Mouse (Mus musculus) left cerebral cortex, postnatal 10 days (tissue): ENCODE data around the gene Pmis2. TPM values are rescaled to one million over a fixed set of nuclear protein-coding genes. Genes with fewer than 3 reads are reported as not detected.

ENCODE experiments used
- DNase-seq, 2 experiments: peaks; one replicate each; pipeline ENCODE4 v3.0.0; 2021 to 2022; ENCODE audit warnings: low spot score in 2 of 2, mixed read lengths in 1 of 2; ENCODE audit errors: extremely low spot score in 1 of 2
- intact Hi-C: fragments of 180-260 bp; cut with DNase I; formaldehyde crosslinking; loops from one replicate; pipeline ENCODE4 v1.15.1; 2025
- total RNA-seq, 2 experiments: library from RNA; stranded (reverse); gene quantifications; 2 replicates each; pipeline ENCODE4 v1.2.3; 2021

Gene Pmis2
- not detected for total RNA-seq

DNA sequence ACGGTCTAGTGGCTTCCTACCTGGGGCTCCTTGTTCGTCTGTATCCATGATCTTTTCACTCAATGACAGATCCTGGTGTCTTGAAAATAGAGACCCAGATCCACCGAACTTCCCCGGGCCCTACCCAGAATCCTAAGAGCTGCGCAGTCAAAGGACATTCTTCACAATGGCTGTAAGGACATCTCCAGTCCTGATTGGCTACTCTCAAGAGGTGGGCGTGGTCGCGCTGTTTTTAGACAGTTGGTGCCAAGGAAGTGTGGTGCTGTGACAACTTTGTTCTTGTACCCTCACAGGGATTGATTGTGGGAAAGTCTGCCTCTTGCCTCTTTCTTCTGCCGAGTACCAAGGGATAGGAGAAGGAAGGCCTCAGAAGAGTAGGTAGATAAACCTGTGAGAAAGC lies at the start of gene Pmis2:
TSS of gene Pmis2 (minus strand) at position 126 of the 400 bp plus-strand sequence.
- intact Hi-C loops, result loop anchor here (10.0 kb wide), 1 partner anchor 193 kb away; the partner anchor contains the start of gene Ffar1
- DNase-seq, result no peak

- intact Hi-C loops, result no loop called here
- DNase-seq, result no peak
These were observed 48.3 kb upstream of the Pmis2 start for GRCm38 (mm10) chr7:30719669-30720068.

- intact Hi-C loops, result no loop called here
- DNase-seq, result no peak
These were observed 46.3 kb upstream of the Pmis2 start for GRCm38 (mm10) chr7:30717716-30718046.

DNA sequence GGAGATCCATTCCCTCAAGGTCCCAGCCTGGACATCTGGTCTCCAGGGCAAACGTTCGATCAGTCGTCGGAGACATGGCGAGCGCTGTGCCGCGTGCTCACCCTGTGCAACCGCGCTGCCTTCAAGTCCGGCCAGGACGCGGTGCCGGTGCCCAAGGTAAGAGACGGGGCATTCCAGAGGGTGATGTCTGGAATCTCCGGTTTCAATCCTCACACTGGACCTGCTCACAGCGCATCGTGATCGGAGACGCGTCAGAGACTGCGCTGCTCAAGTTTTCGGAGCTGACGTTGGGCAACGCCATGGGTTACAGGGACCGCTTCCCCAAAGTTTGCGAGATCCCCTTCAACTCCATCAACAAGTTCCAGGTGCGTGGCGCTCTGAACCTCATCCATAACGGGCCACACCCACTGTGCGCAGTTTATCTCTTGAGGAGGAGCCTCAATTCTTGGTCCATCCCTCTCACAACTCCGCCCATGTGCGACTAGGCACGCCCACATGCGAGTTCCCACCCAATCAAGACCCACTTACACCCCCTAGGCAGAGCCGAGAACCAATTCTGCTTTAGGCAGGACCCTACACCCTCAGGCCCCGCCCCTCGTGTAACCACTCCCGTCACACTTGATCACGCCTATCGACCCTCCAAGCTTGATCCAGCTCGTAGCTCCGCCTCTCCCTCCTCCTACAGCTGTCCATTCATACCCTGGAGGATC lies 45.8 kb upstream of the Pmis2 start:
- intact Hi-C loops, result no loop called here
- DNase-seq, result peak; percentile 63 to 83

DNA sequence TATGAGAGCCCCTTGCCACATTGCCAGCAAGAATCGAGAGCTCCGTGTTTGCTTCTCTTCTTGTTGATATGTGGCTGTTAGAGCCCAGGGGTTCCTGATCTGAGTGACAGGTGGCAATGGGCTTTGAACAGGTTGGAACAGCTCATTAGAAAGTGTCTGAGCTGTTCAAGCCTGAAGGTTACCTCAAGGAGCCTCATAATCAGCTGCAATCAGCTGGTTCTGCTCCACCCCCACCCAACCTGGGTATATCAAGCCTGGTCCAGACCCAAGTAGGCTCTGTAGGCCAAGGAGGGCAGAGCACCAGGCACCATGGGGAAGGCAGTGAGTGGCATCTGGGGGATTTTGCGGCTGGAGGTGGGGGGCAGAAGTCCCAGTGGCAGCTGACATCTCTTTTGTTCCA lies 40.5 kb upstream of the Pmis2 start, which contains the start of gene Atp4a:
TSS of gene Atp4a (plus strand) at position 268 of the 400 bp plus-strand sequence.
- no peak for DNase-seq
- intact Hi-C loops, result no loop called here

DNA sequence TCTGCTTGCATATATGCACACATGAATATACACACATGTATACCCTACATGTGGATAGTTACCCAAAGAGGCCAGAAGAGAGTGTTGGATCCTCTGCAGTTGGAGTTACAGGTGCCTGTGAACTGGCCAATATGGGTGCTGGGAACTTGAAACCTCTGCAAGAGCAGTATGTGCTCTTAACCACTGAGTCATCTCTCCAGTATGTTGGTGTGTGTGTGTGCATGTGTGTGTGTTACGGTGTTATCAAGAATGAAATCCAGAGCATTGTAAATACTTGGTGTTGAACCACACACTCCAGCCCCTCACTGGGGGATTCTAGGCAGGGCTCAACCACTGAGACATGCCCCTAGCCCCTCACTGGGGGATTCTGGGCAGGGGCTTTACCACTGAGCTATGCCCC lies 36.0 kb upstream of the Pmis2 start:
- no peak for DNase-seq
- intact Hi-C loops, result no loop called here

GRCm38 (mm10) chr7:30706214-30706882 lies 34.9 kb upstream of the Pmis2 start:
- intact Hi-C loops, result no loop called here
- no peak for DNase-seq

DNA sequence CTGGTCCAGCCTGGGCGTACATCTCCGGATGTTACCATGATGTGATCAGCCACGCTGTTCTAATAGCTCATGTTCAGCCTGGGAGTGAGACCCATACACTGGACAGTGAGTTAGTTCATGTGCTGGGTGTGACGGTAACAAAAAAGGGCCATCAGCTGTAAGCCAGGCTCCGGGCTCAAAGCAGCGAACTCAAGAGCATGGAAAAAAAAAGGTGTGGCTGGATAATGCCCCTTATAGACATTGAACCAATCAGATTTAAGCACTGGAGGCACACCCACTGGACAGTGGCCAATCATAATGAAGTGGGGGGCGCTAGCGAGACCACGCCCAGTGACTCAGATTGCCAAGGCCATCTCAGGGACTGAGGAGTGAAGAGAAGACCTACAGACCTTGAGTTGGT lies 27.2 kb upstream of the Pmis2 start, which contains the start of gene 2200002J24Rik:
TSS of gene 2200002J24Rik (plus strand) at position 338 of the 400 bp plus-strand sequence.
- intact Hi-C loops, result no loop called here
- no peak for DNase-seq

DNA sequence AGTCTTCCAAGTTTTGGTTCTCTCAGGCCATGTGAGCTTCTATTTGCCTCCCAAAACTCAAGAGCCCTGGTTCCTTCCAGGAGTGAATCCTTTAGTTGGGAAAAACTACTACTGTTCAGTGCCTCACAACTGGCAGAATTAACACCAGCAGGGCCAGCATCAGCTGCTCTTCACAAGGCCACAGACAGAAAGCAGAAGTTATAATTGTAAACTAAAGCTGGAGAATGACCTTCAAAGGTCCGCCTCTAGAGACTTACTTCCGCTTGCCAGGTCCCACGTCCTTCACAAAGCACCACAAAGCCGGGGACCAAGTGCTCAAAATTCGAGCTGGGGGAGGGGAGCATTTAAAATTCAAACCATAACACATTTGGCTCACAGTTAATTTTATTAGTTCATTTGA lies 26.7 kb upstream of the Pmis2 start:
- intact Hi-C loops, result no loop called here
- DNase-seq, result no peak

DNA sequence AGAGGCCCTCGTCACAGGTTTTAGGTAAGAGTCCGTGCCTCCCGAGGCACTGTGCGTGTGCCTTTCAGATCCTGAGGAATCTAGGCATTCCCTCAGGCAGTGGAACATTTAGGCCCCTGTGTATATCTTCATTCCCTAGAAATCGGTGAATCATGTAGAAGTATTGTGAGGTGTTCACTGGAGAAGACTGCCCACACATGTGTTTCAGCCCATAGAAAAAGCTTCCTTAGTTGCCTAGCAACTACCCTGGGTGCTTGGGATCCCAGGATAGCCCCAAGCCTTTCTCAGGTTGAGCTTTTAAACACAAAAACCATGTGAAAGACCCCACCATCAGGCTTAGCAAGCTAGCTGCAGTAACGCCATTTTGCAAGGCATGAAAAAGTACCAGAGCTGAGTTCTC lies 16.9 kb upstream of the Pmis2 start:
- no peak for DNase-seq

GRCm38 (mm10) chr7:30683425-30683824 lies 12.0 kb upstream of the Pmis2 start:
- intact Hi-C loops, result no loop called here
- no peak for DNase-seq

More for the DNA sequence above, 16.9 kb upstream of the Pmis2 start:
- intact Hi-C loops, result no loop called here

DNA sequence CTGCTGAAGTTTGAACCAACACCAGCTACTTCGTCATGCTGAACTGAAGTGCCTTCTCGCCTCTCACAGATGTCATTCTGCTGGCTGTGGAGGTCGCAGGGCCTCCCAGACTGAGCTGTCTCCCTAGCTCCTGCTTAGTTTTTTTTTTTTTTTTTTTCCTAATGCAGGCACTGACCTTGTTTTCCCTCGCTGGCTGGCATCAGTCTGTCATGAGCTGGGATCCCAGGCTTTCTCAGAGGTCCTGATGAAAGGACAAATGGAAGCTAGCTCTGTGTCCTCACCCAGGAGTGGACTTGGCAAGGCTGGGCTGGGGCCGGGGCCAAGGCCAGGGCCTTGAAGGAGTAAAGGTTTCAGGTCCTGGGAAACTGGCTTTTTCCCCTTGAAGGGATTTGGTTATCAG lies 10.5 kb upstream of the Pmis2 start:
- intact Hi-C loops, result no loop called here
- DNase-seq, result no peak

DNA sequence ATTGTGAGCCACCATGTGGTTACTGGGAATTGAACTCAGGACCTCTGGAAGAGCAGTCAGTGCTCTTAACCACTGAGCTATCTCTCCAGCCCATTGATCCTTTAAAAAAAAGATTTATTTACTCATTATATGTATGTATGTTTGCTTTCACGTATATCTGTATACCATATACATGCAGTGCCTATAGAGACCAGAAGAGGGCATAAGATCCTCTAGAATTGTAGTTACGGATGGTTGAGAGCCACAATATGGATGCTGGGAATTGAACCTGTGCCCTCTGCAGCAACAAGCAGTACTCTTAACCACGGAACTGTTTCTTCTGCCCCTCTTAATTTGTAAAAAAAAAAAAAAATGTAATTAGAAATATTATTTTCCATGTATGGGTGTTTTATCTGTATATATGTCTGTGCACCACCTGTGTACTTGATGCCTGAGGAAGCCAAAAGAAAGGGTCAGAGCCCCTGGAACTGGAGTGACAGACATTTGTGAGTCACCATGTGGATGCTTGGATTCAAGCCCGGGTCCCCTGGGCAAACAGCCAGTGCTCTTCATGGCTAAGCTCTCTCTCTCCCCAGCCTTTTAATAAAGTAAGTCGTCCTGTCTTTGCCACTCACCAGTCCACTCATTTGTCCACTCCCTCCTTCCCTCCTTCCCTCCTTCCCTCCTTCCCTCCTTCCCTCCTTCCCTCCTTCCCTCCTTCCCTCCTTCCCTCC lies 7.0 kb upstream of the Pmis2 start:
- intact Hi-C loops, result loop anchor here (10.0 kb wide), 1 partner anchor 186 kb away; the partner anchor contains the start of gene Ffar1
- no peak for DNase-seq

- no peak for DNase-seq
- intact Hi-C loops, result no loop called here
These were observed 2.2 kb downstream of the Pmis2 start for GRCm38 (mm10) chr7:30669229-30669628.

DNA sequence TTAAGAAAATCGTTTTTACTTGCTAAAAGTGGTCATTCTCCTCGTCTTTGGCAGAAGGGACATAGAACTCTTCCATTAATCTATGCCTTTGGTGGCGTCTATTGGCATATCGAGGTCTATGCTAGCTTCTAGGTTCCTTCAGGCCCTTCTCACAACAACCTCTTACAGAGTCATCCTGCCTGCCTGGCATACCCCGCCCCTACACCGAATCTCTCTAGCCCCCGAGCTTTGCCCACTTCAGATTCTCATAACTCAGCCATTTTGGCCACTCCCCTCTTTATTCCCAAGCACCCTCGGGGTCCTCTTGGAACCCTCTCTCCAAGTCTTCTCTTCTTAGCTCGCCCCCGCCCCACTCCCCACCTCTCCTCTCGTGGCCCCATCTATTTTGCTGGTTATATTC lies 6.1 kb downstream of the Pmis2 start:
- intact Hi-C loops, result no loop called here
- no peak for DNase-seq

DNA sequence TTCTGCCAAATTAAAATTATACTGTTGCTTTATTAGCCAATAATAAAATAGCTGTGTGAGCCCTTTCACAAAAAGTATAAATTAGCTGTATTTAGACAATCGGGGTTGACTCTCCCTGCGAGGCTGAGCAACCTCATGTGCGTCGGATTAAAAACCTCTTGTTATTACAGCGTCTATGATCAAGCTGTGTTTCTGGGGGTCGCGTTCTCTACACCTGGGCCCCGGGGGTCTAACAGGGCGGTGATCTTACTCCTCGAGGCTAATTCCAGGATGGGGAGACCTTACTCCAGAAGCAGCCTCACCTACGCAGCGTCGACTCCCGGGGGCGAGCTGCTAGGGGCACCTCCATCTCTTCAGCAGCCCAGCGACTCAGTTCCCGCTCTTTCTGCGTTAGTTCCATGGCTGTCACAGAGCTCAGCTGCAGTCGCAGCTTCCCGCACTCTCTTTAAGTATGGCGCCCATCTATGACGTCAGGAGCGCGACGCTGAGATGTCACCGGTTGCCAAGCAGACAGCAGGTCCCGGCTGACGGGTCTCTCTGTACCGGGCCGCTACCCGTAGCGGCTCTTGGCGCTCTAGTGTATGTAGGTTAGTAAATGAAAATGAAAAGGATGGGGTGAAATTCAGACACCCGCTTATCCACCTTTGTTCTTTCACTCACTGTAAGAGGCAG lies 6.7 kb downstream of the Pmis2 start, which contains the start of gene Haus5:
TSS of gene Haus5 (minus strand) at position 466 of the 672 bp plus-strand sequence.
- intact Hi-C loops, result loop anchor here (5.0 kb wide), 1 partner anchor 63 kb away; the partner anchor contains the start of gene Tmem147
- peak; percentile 92 to 93 for DNase-seq

- DNase-seq, result peak; percentile 99
- intact Hi-C loops, result no loop called here
These were observed 21.5 kb downstream of the Pmis2 start, which contains the start of gene Rbm42 for GRCm38 (mm10) chr7:30649591-30650540. Rbm42 (minus strand) TSS chr7:30650317.

- no peak for DNase-seq
- intact Hi-C loops, result no loop called here
These were observed 32.3 kb downstream of the Pmis2 start for GRCm38 (mm10) chr7:30639083-30639482.
